Mouse (Mus musculus): Measurements from ENCODE around the gene Olfr641.

Gene Olfr641

GRCm38 (mm10) chr7:104035145-104035544, at the start of gene Olfr641:
TSS of gene Olfr641 (plus strand) at chr7:104035445.
- no peak for DNase-seq

- no peak for DNase-seq
Observed at GRCm38 (mm10) chr7:103998446-103998845, 36.8 kb upstream of the Olfr641 start, which contains the start of gene Olfr638. TSS of gene Olfr638 (plus strand) at chr7:103998746.

GRCm38 (mm10) chr7:103999124-103999523, 36.1 kb upstream of the Olfr641 start:
- no peak for DNase-seq

- DNase-seq, result no peak
Observed at GRCm38 (mm10) chr7:104017203-104017602, 18.0 kb upstream of the Olfr641 start, which contains the start of gene Olfr639. TSS of gene Olfr639 (minus strand) at chr7:104017303.

GRCm38 (mm10) chr7:104018953-104019352, 16.3 kb upstream of the Olfr641 start:
- DNase-seq, result no peak

- no peak for DNase-seq
Observed at GRCm38 (mm10) chr7:104021651-104022050, 13.6 kb upstream of the Olfr641 start.

GRCm38 (mm10) chr7:104025473-104025872, 9.8 kb upstream of the Olfr641 start, which contains the start of gene Olfr640:
TSS of gene Olfr640 (minus strand) at chr7:104025573.
- DNase-seq, result no peak

GRCm38 (mm10) chr7:104026978-104027377, 8.3 kb upstream of the Olfr641 start:
- no peak for DNase-seq

GRCm38 (mm10) chr7:104050745-104051144, 15.5 kb downstream of the Olfr641 start:
- no peak for DNase-seq

GRCm38 (mm10) chr7:104052566-104052965, 17.3 kb downstream of the Olfr641 start, which contains the start of gene Olfr642:
TSS of gene Olfr642 (minus strand) at chr7:104052666.
- DNase-seq, result no peak

GRCm38 (mm10) chr7:104059215-104059614, 24.0 kb downstream of the Olfr641 start:
- DNase-seq, result no peak

GRCm38 (mm10) chr7:104061345-104061744, 26.1 kb downstream of the Olfr641 start, which contains the start of gene 4930516K23Rik:
TSS of gene 4930516K23Rik (minus strand) at chr7:104061445.
- no peak for DNase-seq

GRCm38 (mm10) chr7:104071769-104072168, 36.5 kb downstream of the Olfr641 start, which contains the start of gene Olfr644:
TSS of gene Olfr644 (minus strand) at chr7:104071869.
- no peak for DNase-seq

GRCm38 (mm10) chr7:104085365-104085764, 50.1 kb downstream of the Olfr641 start, which contains the start of gene Olfr645:
TSS of gene Olfr645 (minus strand) at chr7:104085465.
- no peak for DNase-seq

Data from thymus, postnatal 25 days (tissue).